Comparison of ENCODE assay signal across 17 mouse cellular contexts in the genomic region with DNA sequence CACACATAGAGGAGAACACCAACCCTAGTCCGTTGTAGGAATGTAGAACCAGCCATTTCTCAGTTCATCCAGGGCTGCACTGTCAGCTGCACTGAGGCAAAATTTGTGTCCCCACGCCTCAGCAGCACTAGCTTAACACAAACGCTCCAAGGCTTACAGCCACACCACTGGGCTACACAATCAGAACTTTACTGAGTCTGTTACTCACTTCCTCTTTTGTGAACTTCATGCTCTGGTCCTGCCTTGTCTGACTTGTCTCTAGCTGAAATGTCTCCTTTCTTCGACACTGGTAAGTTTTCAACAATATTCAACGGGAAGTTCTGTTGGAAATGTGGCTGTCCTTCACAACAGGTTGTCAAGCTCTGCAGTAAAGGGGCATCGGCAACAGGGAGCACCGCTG. TPM values are rescaled to one million over a fixed set of nuclear protein-coding genes. Genes with fewer than 3 reads are reported as not detected.
DNase-seq lines count a peak whose midpoint lies in the region; ATAC-seq and TF ChIP-seq lines count a peak whose summit lies in the region.
"Had no signal": no experiment of that assay in that cellular context is flagged by ENCODE, and none has a peak within 500 bp of the region (broad histone marks: within the 10 kb centered on the region; RNA-seq: fewer than 3 reads in every experiment).

No protein-coding gene starts in this region.

- TF ChIP-seq CTCF in CH12.LX (conservative IDR thresholded peaks at IDR 0.05 in 1 of 2, IDR thresholded peaks at IDR 0.05 in 1 of 2; ENCODE audit: low read depth in 2 of 2, low read length in 2 of 2), result no peak
- no peak for TF ChIP-seq CTCF in lung, adult 2 months (IDR thresholded peaks at IDR 0.05; ENCODE audit: insufficient read depth, low read length)

- dilution Hi-C loops in CH12.LX (cut with MboI; ENCODE audit: extremely low pct_ligation_motif_present, extremely low pct_unique_long_range_greater_than_20kb, low sequenced_read_pairs), result no loop called here

- in situ Hi-C loops in CH12.LX (cut with MboI; ENCODE audit: low pct_ligation_motif_present, low pct_unique_long_range_greater_than_20kb, low sequenced_read_pairs), result no loop called here

- H3K27me3 ChIP-seq in CH12.LX (replicated peaks), result no peaks in the 10 kb centered on the region
- H3K27me3 ChIP-seq: embryonic facial prominence, embryonic 13.5 days; forebrain, embryonic 12.5 days; heart, embryonic 12.5 days; hindbrain, embryonic 15.5 days had no signal

- ATAC-seq in common myeloid progenitor, adult 5-6 weeks (replicated peaks; ENCODE audit: low read depth, poor library complexity, severe bottlenecking), result peak; percentile 69
- ATAC-seq in megakaryocyte progenitor cell, adult 5-6 weeks (replicated peaks; ENCODE audit: poor library complexity), result peak; percentile 53
- ATAC-seq: forebrain, postnatal 0 days had no signal

- H3K9ac ChIP-seq in CH12.LX (ENCODE audit: insufficient read depth, low read depth), result no peak overlapping the region
- H3K9ac ChIP-seq: embryonic facial prominence, embryonic 13.5 days; forebrain, embryonic 12.5 days; forebrain, postnatal 0 days; heart, embryonic 12.5 days; hindbrain, embryonic 15.5 days had no signal

- no peak overlapping the region for H3K27ac ChIP-seq in CH12.LX (ENCODE audit: insufficient read depth, low read depth)
- H3K27ac ChIP-seq: embryonic facial prominence, embryonic 13.5 days; forebrain, embryonic 12.5 days; hindbrain, embryonic 15.5 days had no signal

- no peak overlapping the region for H3K4me2 ChIP-seq in CH12.LX (ENCODE audit: insufficient read depth, low read depth, poor library complexity, severe bottlenecking)
- H3K4me2 ChIP-seq: embryonic facial prominence, embryonic 13.5 days; forebrain, embryonic 12.5 days; heart, embryonic 12.5 days; hindbrain, embryonic 15.5 days had no signal

- 76% methylated on average over 7 of the region's 7 CpGs for WGBS in lung, adult 2 months

- H3K79me2 ChIP-seq in CH12.LX (replicated peaks; ENCODE audit: control insufficient read depth, extremely low read depth, insufficient read depth, poor library complexity, severe bottlenecking), result peaks cover 7% of the 10 kb centered on the region

- no peak for TF ChIP-seq POLR2A in CH12.LX (IDR thresholded peaks at IDR 0.05; ENCODE audit: low read depth, low read length)
- no peak for TF ChIP-seq POLR2A in lung, adult 2 months (IDR thresholded peaks at IDR 0.05; ENCODE audit: borderline replicate concordance, extremely low read depth, low read depth, low read length)

- DNase-seq in CH12.LX (ENCODE audit: extremely low read depth), result peak; percentile 67
- no peak for DNase-seq in lung, adult 2 months
- DNase-seq in right cerebral cortex, postnatal 25 days, result no peak
- DNase-seq in adipocyte (ENCODE audit: low spot score), result no peak
- no peak for DNase-seq in lung, postnatal 25 days (ENCODE audit: low spot score)
- DNase-seq: adrenal gland, postnatal 10 days; cerebellum, adult 11-12 months; cerebellum, adult 9-10 months; cerebellum, postnatal 25 days; forebrain, postnatal 0 days; gastrocnemius, postnatal 14 days had no signal

- H3K4me1 ChIP-seq in CH12.LX (ENCODE audit: control insufficient read depth in 1 of 2, insufficient read depth in 2 of 2), result peaks cover 8 to 30% of the 10 kb centered on the region in 2 experiments
- no peaks in the 10 kb centered on the region for H3K4me1 ChIP-seq in lung, adult 2 months (ENCODE audit: control insufficient read depth, insufficient read depth, low read length)
- H3K4me1 ChIP-seq: hindbrain, embryonic 15.5 days had no signal

- TF ChIP-seq EP300 in CH12.LX (IDR thresholded peaks at IDR 0.05; ENCODE audit: low read length), result peak; percentile 87

- TF ChIP-seq RAD21 in CH12.LX (IDR thresholded peaks at IDR 0.05; ENCODE audit: low read depth, low read length), result no peak

- H3K36me3 ChIP-seq in CH12.LX (replicated peaks in 1 of 2; ENCODE audit: control insufficient read depth in 1 of 2, insufficient read depth in 1 of 2, low read length in 1 of 2), result peaks cover 0 to 59% of the 10 kb centered on the region in 2 experiments
- H3K36me3 ChIP-seq: embryonic facial prominence, embryonic 13.5 days; forebrain, embryonic 12.5 days; heart, embryonic 12.5 days; hindbrain, embryonic 15.5 days had no signal

- H3K9me3 ChIP-seq in CH12.LX (replicated peaks; ENCODE audit: low read length), result no peaks in the 10 kb centered on the region
- H3K9me3 ChIP-seq: embryonic facial prominence, embryonic 13.5 days; forebrain, embryonic 12.5 days; heart, embryonic 12.5 days; hindbrain, embryonic 15.5 days had no signal

- no peak overlapping the region for H3K4me3 ChIP-seq in CH12.LX (replicated peaks in 1 of 3; ENCODE audit: low read depth in 2 of 3, low read length in 2 of 3, poor library complexity in 1 of 3)
- H3K4me3 ChIP-seq in lung, adult 2 months (replicated peaks; ENCODE audit: extremely low read depth, low read depth, low read length), result no peak overlapping the region
- H3K4me3 ChIP-seq: embryonic facial prominence, embryonic 13.5 days; forebrain, embryonic 12.5 days; heart, embryonic 12.5 days; hindbrain, embryonic 15.5 days had no signal

TF ChIP-seq in CH12.LX, 34 proteins besides CTCF, POLR2A, EP300 and RAD21:
- TF ChIP-seq RCOR1 (conservative IDR thresholded peaks at IDR 0.05; ENCODE audit: low read depth, low read length), result 0 out of 2 replicates have a peak, but pooled peaks have one; percentile 26
- TF ChIP-seq USF1 (IDR thresholded peaks at IDR 0.05; ENCODE audit: low read depth, low read length), result no peak
- peak; percentile 91 for TF ChIP-seq IRF4 (IDR thresholded peaks at IDR 0.05; ENCODE audit: low read depth, low read length)
- peak; percentile 33; the same call in 1 of the 2 replicates for TF ChIP-seq MYC (IDR thresholded peaks at IDR 0.05; ENCODE audit: low read depth, low read length)
- no peak for TF ChIP-seq MAZ (IDR thresholded peaks at IDR 0.05; ENCODE audit: low read depth, low read length)
- peak; percentile 36; the same call in 1 of the 2 replicates for TF ChIP-seq JUND (conservative IDR thresholded peaks at IDR 0.05; ENCODE audit: low read depth, low read length)

RNA-seq across cellular contexts. Expression of a gene that starts 10.7 kb away (rescaled TPM):
- total RNA-seq in CH12.LX (2012; rRNA removed) (32.1 and 32.8 TPM in 2 replicates), CH12.LX (2014; rRNA removed) (25.7 and 26.2 TPM in 2 replicates)
- polyA plus RNA-seq in CH12.LX (2012; ENCODE audit: insufficient read length, low read depth), result 48.8 and 53.5 TPM in 2 replicates
- total RNA-seq in common myeloid progenitor, adult 5-6 weeks (2017), result 16.9 and 18.7 TPM in 2 replicates
- 16.5 and 17.0 TPM in 2 replicates for total RNA-seq in megakaryocyte progenitor cell, adult 5-6 weeks (2015)
- 10.5 and 12.6 TPM in 2 replicates for total RNA-seq in megakaryocyte progenitor cell, adult 5-6 weeks (2017)
- 14.0 and 16.9 TPM in 2 replicates for polyA plus RNA-seq in lung, adult 2 months (2012; rRNA removed)

RNA-seq across cellular contexts. Expression of a gene that starts 29.6 kb away (rescaled TPM):
- total RNA-seq in CH12.LX (2012; rRNA removed), result 156 and 207 TPM in 2 replicates
- 169 and 172 TPM in 2 replicates for total RNA-seq in CH12.LX (2014; rRNA removed)
- 159 and 184 TPM in 2 replicates for polyA plus RNA-seq in CH12.LX (2012; ENCODE audit: insufficient read length, low read depth)
- total RNA-seq in common myeloid progenitor, adult 5-6 weeks (2017), result 187 and 204 TPM in 2 replicates
- total RNA-seq in megakaryocyte progenitor cell, adult 5-6 weeks (2015), result 87.3 and 97.4 TPM in 2 replicates
- total RNA-seq in megakaryocyte progenitor cell, adult 5-6 weeks (2017), result 195 and 222 TPM in 2 replicates
- 18.2 and 22.4 TPM in 2 replicates for polyA plus RNA-seq in lung, adult 2 months (2012; rRNA removed)
